Mouse (Mus musculus) liver, embryonic 14.5 days (tissue): ENCODE measurements around the gene Ell.

Experiments
- CTCF ChIP-seq: IDR thresholded peaks from 2 replicates; pipeline ENCODE4 v1.5.1; 2016; ENCODE audit warnings: antibody characterized with exemption, low read depth, control low read depth
- EP300 ChIP-seq: IDR thresholded peaks from 2 replicates; pipeline ENCODE4 v1.6.1; 2016; ENCODE audit warnings: antibody characterized with exemption, low read depth

DNA sequence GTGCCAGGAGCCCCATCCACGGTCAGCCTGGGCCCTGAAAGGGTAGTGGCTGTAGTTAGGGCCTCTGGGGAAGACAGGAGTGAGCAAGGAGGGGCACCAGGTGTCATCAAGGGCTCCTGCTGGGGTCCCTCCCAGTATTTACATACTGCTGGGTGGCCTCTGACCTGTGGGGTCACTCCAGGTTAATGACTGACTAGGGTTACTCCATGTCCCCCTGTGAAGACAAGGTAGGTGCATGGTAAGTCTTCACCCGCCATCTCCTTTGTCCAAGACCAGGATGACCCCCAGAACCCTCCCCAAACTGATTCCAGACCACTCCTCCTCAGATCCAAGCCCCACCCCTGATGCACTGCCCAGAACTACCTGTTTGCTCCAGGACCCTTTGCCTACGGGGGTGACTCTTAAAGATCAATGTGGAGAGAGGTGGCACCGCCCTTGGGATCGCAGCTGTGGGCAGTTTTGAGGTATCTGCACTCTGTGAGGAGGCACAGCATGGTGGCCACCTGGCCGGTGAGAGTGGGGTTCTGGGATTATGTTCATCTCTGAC lies 93.2 kb downstream of the Ell start, which contains the start of gene Gdf15:
- TF ChIP-seq CTCF (no peak), EP300 (no peak)
